Mouse (Mus musculus) frontal cortex, postnatal 36 days (tissue): Measurements from ENCODE around the gene Tmem231.

Source experiments
- DNase-seq, 2 experiments: peaks; one replicate each; pipeline ENCODE4 v3.0.0; 2022; ENCODE audit warnings: low spot score in 2 of 2

Tmem231 gene

DNA sequence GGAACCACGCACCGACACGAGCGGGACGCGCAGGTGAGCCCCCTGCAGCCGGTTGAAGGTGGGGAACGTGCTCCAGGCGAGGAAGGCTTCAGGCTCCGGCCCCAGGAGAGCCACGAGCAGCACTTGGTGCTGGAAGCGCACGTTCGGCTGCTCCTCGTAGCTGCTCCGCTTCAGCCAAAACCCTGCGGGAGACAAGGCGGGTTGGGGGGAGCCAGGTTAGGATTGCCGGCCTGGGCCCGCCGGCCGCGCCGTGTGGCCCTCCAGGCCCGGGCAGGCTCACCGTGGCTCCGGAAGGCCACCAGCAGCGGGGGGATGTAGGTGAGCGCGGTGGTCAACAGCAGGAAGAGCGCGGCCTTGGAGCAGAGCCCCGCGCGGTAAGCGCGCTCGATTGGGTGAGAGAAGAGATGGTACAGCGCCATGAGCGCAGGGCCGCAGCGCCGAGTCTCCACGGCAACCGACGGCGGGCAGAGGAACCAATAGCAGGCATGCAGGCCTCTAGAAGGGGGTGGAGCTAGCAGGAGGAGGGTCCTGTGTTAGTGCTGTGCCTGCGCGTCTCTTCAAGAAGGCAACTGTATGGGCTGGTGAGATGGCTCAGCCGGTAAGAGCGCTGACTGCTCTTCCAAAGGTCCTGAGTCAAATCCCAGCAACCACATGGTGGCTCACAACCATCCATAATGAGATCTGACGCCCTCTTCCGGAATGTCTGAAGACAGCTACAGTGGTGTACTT is at the start of gene Tmem231:
Gene Tmem231 (minus strand): TSS at position 534 of the 729 bp plus-strand sequence.
- peak; percentile 90 to 93 for DNase-seq

GRCm38 (mm10) chr8:111982116-111982515 is 48.4 kb upstream of the Tmem231 start:
- no peak for DNase-seq

DNA sequence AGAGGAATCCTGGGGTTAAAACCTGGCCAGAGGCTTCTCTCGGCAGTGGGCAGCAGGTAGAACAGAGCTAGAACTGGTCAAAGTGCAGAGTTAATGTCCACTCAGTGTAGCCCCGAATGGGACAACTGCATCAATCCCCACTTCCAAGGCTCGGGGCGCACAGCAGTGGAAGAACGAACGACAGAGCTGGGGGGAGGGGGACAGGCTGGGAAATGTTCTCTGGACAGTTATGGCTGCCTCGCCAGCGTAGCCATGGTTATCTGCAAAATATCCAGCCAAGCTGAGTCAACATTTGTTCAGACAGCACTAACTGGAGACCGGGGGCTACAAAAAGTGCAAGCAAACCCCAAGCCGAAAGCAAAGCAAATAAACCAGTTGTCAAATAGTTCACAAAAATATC is 44.5 kb upstream of the Tmem231 start:
- DNase-seq: no peak

GRCm38 (mm10) chr8:111976326-111976725 is 42.6 kb upstream of the Tmem231 start:
- DNase-seq: no peak

- no peak for DNase-seq
These were observed 42.0 kb upstream of the Tmem231 start for GRCm38 (mm10) chr8:111975706-111976105.

GRCm38 (mm10) chr8:111974138-111974537 is 40.5 kb upstream of the Tmem231 start:
- DNase-seq: no peak

DNA sequence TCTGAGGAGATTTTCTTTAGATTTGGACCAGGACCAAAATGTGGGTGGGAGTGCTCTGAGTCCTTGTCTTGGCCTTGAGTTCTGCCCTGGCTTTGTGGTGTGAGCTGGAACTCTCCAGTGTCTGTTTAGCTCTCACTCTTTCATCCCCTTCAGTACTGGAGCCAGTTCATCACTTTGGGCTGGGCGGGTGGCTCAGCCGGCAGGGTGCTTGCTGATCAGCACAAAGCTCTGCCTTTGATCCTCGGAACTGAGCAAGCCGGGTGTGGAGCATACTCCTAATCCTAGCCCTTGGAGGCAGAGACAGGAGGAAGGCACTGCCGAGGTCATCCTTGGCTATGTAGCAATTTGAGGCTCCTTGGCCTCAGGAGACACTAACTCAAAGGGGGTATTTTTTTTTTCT is 35.3 kb upstream of the Tmem231 start:
- DNase-seq: no peak

GRCm38 (mm10) chr8:111968541-111968940 is 34.9 kb upstream of the Tmem231 start:
- no peak for DNase-seq

GRCm38 (mm10) chr8:111967246-111967870 is 33.7 kb upstream of the Tmem231 start:
- no peak for DNase-seq

DNA sequence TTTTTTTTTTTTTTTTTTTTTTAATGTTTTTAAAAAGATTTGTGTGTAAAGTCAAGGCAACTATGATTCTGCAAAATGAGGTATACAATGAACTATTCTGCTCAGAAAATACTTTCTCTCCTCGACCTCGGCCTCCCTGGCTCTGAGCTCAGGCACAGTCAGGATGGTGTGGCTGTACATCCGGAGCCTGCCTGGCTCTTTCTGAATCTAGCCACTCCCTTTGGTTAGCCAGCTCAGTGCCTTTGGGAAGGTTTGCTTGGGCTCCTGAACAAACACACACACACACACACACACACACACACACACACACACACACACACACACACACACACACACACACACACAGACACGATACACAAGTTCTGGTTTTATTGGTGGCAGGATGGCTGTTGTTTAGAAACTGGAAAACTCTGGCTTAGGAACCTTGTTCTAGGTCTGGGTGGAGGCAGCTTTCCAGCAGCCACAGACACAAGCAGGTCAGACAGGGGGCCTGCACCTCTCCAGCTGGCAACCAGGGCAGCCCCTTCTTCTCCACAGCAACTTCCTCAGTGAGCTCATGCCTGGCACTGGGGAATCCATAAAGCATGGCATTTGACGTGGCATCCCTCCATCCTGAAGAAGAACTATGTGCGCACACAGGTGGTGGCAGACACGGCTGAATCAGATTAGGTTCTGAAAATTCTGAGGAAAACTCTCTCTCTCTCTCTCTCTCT is 31.3 kb upstream of the Tmem231 start:
- no peak for DNase-seq

GRCm38 (mm10) chr8:111964351-111964750 is 30.7 kb upstream of the Tmem231 start:
- no peak for DNase-seq

DNA sequence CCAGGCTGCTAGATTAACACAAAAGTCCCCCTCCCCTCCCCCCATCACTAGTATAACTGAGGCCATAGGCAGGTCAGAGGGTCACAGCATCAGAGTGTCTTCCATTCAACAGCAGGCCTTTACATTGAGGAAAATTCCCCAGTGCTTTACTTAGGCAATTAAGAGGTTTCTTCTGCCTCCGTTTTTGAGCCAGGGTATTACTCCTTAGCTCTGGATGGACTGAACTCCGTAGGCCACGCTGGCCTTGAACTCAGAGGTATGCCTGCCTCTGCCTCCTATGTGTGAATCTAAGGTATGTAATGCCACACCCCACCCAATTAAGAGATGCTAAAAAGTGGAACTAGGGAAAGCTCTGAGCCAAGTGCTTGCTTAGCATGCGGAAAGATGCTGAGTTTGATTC is 29.9 kb upstream of the Tmem231 start:
- no peak for DNase-seq

DNA sequence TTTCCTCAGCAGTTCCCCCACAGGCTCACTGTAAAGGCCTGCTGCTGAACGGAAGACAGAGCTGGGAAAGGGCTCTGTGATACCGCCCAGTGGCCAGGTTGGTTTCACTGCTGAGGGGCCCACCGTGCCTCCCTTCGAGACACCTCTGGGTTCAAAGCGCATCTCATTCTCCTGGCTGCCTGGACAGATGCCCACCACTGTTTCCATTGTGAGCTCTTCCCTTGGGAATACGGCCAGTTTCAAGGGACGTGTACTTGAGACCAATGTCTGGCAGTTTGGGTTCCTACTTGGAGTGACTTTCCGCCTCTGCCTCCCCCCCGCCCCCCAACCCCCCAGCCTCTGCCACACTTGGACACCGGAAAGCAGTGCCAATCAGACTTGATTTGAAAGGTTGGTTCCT is 29.4 kb upstream of the Tmem231 start:
- no peak for DNase-seq

DNA sequence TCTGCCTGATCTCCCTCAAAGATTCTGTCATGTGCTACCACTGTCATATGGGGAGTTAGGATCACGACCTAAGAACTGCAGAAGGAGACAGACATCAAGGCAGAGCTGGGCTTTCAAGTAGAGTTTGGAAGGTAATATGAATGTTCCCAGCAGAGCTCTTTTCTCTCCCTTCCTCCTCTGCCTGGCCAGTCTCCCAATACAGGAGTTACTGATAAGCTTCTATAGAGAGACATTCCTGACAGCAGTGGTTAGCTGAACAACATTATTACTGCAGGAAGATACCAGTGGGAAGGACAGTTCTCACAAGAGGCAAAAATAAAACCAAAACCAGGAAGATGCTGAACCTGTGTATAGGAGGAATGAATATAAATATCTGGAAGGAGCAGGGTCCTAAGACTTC is 28.9 kb upstream of the Tmem231 start:
- DNase-seq: no peak

DNA sequence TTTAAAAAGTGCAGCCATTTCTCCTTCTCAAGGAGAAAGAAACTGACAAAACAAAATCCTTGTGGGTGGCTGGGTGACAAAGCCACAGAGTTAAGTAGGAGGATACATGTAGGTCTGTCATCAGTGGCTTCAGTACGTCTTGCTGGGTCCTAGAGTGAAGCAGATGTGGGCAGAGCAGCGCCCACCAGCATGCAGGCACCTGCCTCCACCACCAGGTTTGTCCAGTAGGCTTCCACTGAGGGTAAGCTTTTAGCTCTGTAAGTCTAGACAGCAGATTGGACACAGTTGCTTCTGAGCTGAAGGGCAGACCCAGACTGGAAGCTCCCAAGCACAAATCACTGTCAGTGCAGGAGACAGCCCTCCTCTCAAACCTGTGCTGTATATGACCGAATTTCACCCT is 27.6 kb upstream of the Tmem231 start:
- DNase-seq: no peak

- DNase-seq: no peak
These were observed 27.1 kb upstream of the Tmem231 start for GRCm38 (mm10) chr8:111960591-111961321.

DNA sequence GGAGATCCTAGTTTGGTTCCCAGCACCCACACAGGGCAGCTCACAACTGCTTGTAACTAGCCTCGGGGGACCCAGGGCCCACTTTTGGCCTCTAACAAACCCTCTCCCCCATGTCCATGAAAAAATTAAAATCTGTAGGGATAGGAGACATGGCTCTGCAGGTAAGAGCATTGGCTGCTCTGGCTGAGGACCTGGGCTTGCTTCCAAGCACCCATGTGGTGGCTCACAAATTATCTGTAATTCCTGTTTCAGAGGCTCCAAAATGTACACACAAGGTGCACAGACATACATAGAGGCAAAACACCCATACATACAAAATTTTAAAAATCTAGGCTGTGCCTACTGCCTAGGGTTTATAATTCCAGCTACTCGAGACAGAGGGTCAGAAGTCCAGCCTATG is 23.6 kb upstream of the Tmem231 start:
- no peak for DNase-seq

- DNase-seq: no peak
These were observed 22.2 kb upstream of the Tmem231 start for GRCm38 (mm10) chr8:111955879-111956278.

- DNase-seq: no peak
These were observed 21.3 kb upstream of the Tmem231 start for GRCm38 (mm10) chr8:111954844-111955594.

- no peak for DNase-seq
These were observed 18.3 kb upstream of the Tmem231 start for GRCm38 (mm10) chr8:111951936-111952335.

DNA sequence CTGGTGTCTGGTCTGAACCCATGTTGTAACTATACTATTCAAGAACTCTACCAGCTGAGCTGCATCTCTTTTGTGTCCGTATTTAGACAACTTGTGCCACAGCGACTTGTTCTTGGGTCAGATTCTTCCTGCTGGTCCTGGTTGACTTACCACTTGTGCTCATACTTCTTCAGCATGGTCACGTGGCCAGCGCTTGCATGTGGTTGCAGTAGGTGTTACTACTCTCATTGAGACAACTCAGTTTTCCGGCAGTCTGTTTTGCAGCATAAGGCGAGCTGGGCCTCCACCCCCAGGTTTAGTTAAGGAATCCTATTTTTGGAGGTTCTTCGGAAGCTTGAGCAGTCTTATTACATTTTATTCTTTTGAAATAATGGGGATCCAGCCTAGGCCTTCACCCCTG is 17.6 kb upstream of the Tmem231 start:
- DNase-seq: peak; percentile 57 to 81
